Mouse (Mus musculus) thymus, adult 2 months (tissue): Measurements from ENCODE around the gene P2ry12. TPM values are rescaled to one million over a fixed set of nuclear protein-coding genes. Genes with fewer than 3 reads are reported as not detected.

Experiments
- DNase-seq: peaks from one replicate; pipeline ENCODE4 v3.0.0; 2021
- H3K27ac ChIP-seq: fragments of 200-500 bp; 2 replicates; pipeline ENCODE4 v1.5.1; 2012; ENCODE audit warnings: low read length, control low read depth; ENCODE audit not compliant: control insufficient read depth, insufficient read depth
- H3K27me3 ChIP-seq: fragments of 200-500 bp; 2 replicates; pipeline ENCODE4 v1.6.1; 2012; ENCODE audit warnings: mild to moderate bottlenecking, low read length, moderate library complexity, mixed read lengths; ENCODE audit not compliant: control insufficient read depth, insufficient read depth
- H3K36me3 ChIP-seq: fragments of 200-500 bp; 2 replicates; pipeline ENCODE4 v1.6.1; 2012; ENCODE audit warnings: mild to moderate bottlenecking, low read length, moderate library complexity; ENCODE audit not compliant: control insufficient read depth, insufficient read depth
- H3K4me1 ChIP-seq: fragments of 200-500 bp; replicated peaks from 2 replicates; pipeline ENCODE4 v1.6.1; 2012; ENCODE audit warnings: low read length; ENCODE audit not compliant: control insufficient read depth, insufficient read depth
- H3K4me3 ChIP-seq: fragments of 200-500 bp; 2 replicates; pipeline ENCODE4 v1.5.1; 2012; ENCODE audit warnings: mild to moderate bottlenecking, low read length, control low read depth, moderate library complexity; ENCODE audit not compliant: control insufficient read depth, insufficient read depth
- CTCF ChIP-seq: fragments of 200-500 bp; IDR thresholded peaks from 2 replicates; pipeline ENCODE4 v1.5.1; 2012; ENCODE audit warnings: mild to moderate bottlenecking, control low read depth, low read length, moderate library complexity, borderline replicate concordance; ENCODE audit not compliant: control insufficient read depth, poor library complexity, insufficient read depth; ENCODE audit errors: extremely low read depth
- POLR2A ChIP-seq: fragments of 200-500 bp; IDR thresholded peaks from 2 replicates; pipeline ENCODE4 v1.6.1; 2012; ENCODE audit warnings: mild to moderate bottlenecking, low read length, control low read depth, moderate library complexity; ENCODE audit not compliant: control insufficient read depth, poor library complexity, insufficient read depth; ENCODE audit errors: extremely low read depth
- WGBS: fragments of 180-500 bp; shearing (Covaris S2); methylation state at CpG from one replicate; pipeline ENCODE4 v1.1.7; 2018; 5-methylcytosine and 5-hydroxymethylcytosine counted together
- polyA plus RNA-seq: library from polyadenylated mRNA; depleted of rRNA; stranded (reverse); fragments of >200 nt; gene quantifications from 2 replicates; pipeline ENCODE4 v1.2.3, GENCODE M21; 2012

The P2ry12 gene
- polyA plus RNA-seq, 1 experiment, result 15.7 TPM

GRCm38 (mm10) chr3:59194099-59194498, 68.6 kb downstream of the P2ry12 start:
- Histone ChIP-seq H3K4me3 (no peak overlapping the region), H3K4me1 (no peaks in the 10 kb centered on the region), H3K27ac (no peak overlapping the region), H3K36me3 (no peaks in the 10 kb centered on the region), H3K27me3 (no peaks in the 10 kb centered on the region)
- TF ChIP-seq CTCF, result no peak
- no peak for TF ChIP-seq POLR2A
- DNase-seq, result no peak
- 90% methylated on average over 7 of the region's 7 CpGs for WGBS

DNA sequence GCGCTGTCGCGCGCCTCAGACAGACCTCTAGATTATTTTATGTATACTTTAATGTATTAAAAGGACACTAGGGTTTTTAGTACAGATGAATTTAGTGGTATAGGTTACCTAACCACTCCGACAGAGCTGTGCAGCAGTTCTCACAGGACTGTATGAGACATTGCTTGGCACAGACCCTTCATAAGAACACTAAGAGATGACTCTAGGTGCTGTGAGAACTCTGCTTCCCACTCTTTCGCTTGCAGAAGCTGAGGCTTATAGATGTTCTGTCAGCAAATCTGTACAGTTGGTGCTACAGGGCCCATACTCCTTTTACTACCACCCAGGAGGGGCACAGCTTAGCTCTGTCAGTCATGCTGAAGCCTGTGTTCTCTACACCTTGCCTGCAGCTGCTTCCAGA, 71.0 kb downstream of the P2ry12 start:
- TF ChIP-seq CTCF (no peak), POLR2A (no peak)
- no peaks in the 10 kb centered on the region for H3K27me3 ChIP-seq
- no peak for DNase-seq
- H3K4me3 ChIP-seq, result no peak overlapping the region
- H3K4me1 ChIP-seq, result peaks cover 3% of the 10 kb centered on the region; the same call in 1 of the 2 replicates
- H3K36me3 ChIP-seq, result no peaks in the 10 kb centered on the region
- WGBS, result 95% methylated on average over 6 of the region's 6 CpGs
- H3K27ac ChIP-seq, result no peak overlapping the region

GRCm38 (mm10) chr3:59187336-59187735, 75.3 kb downstream of the P2ry12 start:
- peak overlapping the region; percentile 58; the same call in 1 of the 2 replicates for H3K27ac ChIP-seq
- H3K27me3 ChIP-seq, result no peaks in the 10 kb centered on the region
- 89% methylated on average over 4 of the region's 4 CpGs for WGBS
- peaks cover 3% of the 10 kb centered on the region; the same call in 1 of the 2 replicates for H3K4me1 ChIP-seq
- H3K4me3 ChIP-seq, result no peak overlapping the region
- H3K36me3 ChIP-seq, result no peaks in the 10 kb centered on the region
- DNase-seq, result no peak
- TF ChIP-seq POLR2A (no peak), CTCF (no peak)

DNA sequence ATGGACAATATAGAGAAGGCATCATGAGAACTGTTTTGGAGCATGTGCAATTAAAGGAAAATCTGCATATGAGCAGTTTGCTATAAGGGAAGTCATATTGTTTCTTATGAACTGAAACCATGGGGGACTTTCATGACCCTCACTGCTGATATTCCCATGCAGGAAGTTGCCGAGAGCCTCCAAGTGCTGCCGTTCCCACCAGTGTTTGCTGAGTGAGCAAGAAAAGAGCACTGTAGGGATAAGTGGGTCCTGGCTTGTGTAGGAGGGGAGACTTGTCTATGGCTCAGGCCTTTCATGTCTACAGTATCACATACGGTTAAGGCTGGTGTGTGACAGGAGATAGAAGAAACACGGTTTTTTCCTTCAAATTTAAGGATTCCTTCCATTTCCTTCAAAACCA, 77.0 kb downstream of the P2ry12 start:
- H3K36me3 ChIP-seq, result no peaks in the 10 kb centered on the region

GRCm38 (mm10) chr3:59182129-59182528, 80.5 kb downstream of the P2ry12 start:
- Histone ChIP-seq H3K27me3 (no peaks in the 10 kb centered on the region), H3K27ac (no peak overlapping the region), H3K36me3 (no peaks in the 10 kb centered on the region), H3K4me1 (no peaks in the 10 kb centered on the region), H3K4me3 (no peak overlapping the region)
- no peak for DNase-seq
- no peak for TF ChIP-seq CTCF
- no peak for TF ChIP-seq POLR2A

More for the DNA sequence above, 77.0 kb downstream of the P2ry12 start:
- 95% methylated on average over 4 of the region's 4 CpGs for WGBS
- Histone ChIP-seq H3K27ac (no peak overlapping the region), H3K27me3 (no peaks in the 10 kb centered on the region), H3K4me1 (peaks cover 3% of the 10 kb centered on the region; the same call in 1 of the 2 replicates), H3K4me3 (no peak overlapping the region)
- no peak for DNase-seq
- TF ChIP-seq POLR2A (no peak), CTCF (no peak)

GRCm38 (mm10) chr3:59181134-59181533, 81.5 kb downstream of the P2ry12 start:
- no peaks in the 10 kb centered on the region for H3K4me1 ChIP-seq
- 87% methylated on average over 5 of the region's 5 CpGs for WGBS

GRCm38 (mm10) chr3:59176871-59177270, 85.8 kb downstream of the P2ry12 start:
- Histone ChIP-seq H3K27me3 (no peaks in the 10 kb centered on the region), H3K36me3 (no peaks in the 10 kb centered on the region), H3K27ac (no peak overlapping the region), H3K4me3 (no peak overlapping the region), H3K4me1 (no peaks in the 10 kb centered on the region)
- TF ChIP-seq POLR2A (no peak), CTCF (no peak)
- DNase-seq, result no peak
- WGBS, result 84% methylated on average over 5 of the region's 5 CpGs

More at GRCm38 (mm10) chr3:59181134-59181533, 81.5 kb downstream of the P2ry12 start:
- Histone ChIP-seq H3K27me3 (no peaks in the 10 kb centered on the region), H3K36me3 (no peaks in the 10 kb centered on the region), H3K27ac (no peak overlapping the region), H3K4me3 (no peak overlapping the region)
- no peak for DNase-seq
- TF ChIP-seq POLR2A (no peak), CTCF (no peak)
